8 mouse cellular contexts compared by ENCODE assay signal in genomic region chr16:31507794-31508526, GRCm38 (mm10).
DNase-seq lines count a peak whose midpoint lies in the region; ATAC-seq lines count a peak whose summit lies in the region.

No protein-coding gene starts in this region.

- H3K27me3 ChIP-seq in limb, embryonic 11.5 days (ENCODE audit: control insufficient read depth, insufficient read depth, low read length): no peaks in the 10 kb centered on the region
- H3K27me3 ChIP-seq in midbrain, embryonic 15.5 days (replicated peaks): no peaks in the 10 kb centered on the region

- peaks cover 37% of the 10 kb centered on the region for H3K4me1 ChIP-seq in limb, embryonic 11.5 days (ENCODE audit: control insufficient read depth, insufficient read depth, low read length)
- peaks cover 17% of the 10 kb centered on the region for H3K4me1 ChIP-seq in midbrain, embryonic 15.5 days

- H3K4me2 ChIP-seq in limb, embryonic 11.5 days (ENCODE audit: low read depth, severe bottlenecking): peak overlapping the region; percentile 36; the same call in 1 of the 2 replicates
- no peak overlapping the region for H3K4me2 ChIP-seq in midbrain, embryonic 15.5 days

- peak overlapping the region; percentile 95 for H3K27ac ChIP-seq in limb, embryonic 11.5 days (replicated peaks; ENCODE audit: low read depth, low read length)
- no peak overlapping the region for H3K27ac ChIP-seq in midbrain, embryonic 15.5 days

- no peak overlapping the region for H3K4me3 ChIP-seq in limb, embryonic 11.5 days (ENCODE audit: low read depth, low read length)
- H3K4me3 ChIP-seq in midbrain, embryonic 15.5 days: no peak overlapping the region

- no peaks in the 10 kb centered on the region for H3K9me3 ChIP-seq in limb, embryonic 11.5 days (ENCODE audit: control insufficient read depth, low read length)
- H3K9me3 ChIP-seq in midbrain, embryonic 15.5 days: no peaks in the 10 kb centered on the region

- ATAC-seq in limb, embryonic 11.5 days (ENCODE audit: insufficient number of reproducible peaks, low FRiP score, low TSS enrichment, low read depth): no peak
- ATAC-seq in midbrain, embryonic 15.5 days (replicated peaks): peak; percentile 38

- WGBS in limb, embryonic 11.5 days: 25% methylated on average over 14 of the region's 14 CpGs
- 28% methylated on average over 14 of the region's 14 CpGs for WGBS in midbrain, embryonic 15.5 days

- H3K9ac ChIP-seq in limb, embryonic 11.5 days (ENCODE audit: low read length): no peak overlapping the region
- no peak overlapping the region for H3K9ac ChIP-seq in midbrain, embryonic 15.5 days

- no peaks in the 10 kb centered on the region for H3K36me3 ChIP-seq in limb, embryonic 11.5 days (ENCODE audit: control insufficient read depth, insufficient read depth, low read length)
- H3K36me3 ChIP-seq in midbrain, embryonic 15.5 days (replicated peaks): no peaks in the 10 kb centered on the region

- DNase-seq in adrenal gland, postnatal 14 days: peak; percentile 70
- no peak for DNase-seq in adrenal gland, adult 8-10 months
- peak; percentile 72 for DNase-seq in urinary bladder, postnatal 14 days (ENCODE audit: low spot score)
- DNase-seq in urinary bladder, postnatal 10 days (ENCODE audit: low spot score): no peak
- peak; percentile 69 for DNase-seq in limb, embryonic 11.5 days (ENCODE audit: low spot score)
- no peak for DNase-seq in right cerebral cortex, postnatal 10 days (ENCODE audit: low spot score in 2 of 2)
- DNase-seq in Muller cell, postnatal 12 days (ENCODE audit: inconsistent ontology term): no peak

Comparison
In these comparisons a context has a peak if more than half of its experiments do, and no peak if none do; other contexts are left out.
1. DNase-seq: peak in adrenal gland, postnatal 14 days (single experiment), urinary bladder, postnatal 14 days (single experiment) and limb, embryonic 11.5 days (single experiment); none in adrenal gland, adult 8-10 months (single experiment), urinary bladder, postnatal 10 days (single experiment), right cerebral cortex, postnatal 10 days (0 of 2) and Muller cell, postnatal 12 days (single experiment).